Mouse (Mus musculus): ENCODE measurements around the gene Nckipsd.
A peak's percentile ranks its signal among the peaks of the same experiment; 100 is the strongest.

The Nckipsd gene

DNA sequence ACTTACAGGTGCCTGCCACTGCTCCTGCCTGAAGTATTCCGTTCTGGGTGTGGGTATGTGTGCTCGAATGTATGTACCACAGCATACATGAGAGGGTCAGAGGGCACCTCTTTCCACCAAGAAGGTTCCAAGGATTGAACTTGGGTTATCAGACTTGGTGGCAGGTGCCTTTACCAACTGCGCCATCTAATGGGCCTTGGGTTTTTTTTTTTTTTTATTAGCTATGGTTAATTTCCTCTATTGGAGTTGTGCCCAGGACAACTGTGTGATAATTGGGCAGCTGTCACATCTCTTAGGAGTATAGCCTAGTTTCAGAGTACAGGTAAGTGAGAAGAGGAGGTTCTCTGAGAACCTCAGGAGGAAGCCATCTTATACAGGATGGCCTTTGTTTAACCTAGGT, 8.6 kb upstream of the Nckipsd start:
- DNase-seq (ENCODE audit: low read depth): no peak

DNA sequence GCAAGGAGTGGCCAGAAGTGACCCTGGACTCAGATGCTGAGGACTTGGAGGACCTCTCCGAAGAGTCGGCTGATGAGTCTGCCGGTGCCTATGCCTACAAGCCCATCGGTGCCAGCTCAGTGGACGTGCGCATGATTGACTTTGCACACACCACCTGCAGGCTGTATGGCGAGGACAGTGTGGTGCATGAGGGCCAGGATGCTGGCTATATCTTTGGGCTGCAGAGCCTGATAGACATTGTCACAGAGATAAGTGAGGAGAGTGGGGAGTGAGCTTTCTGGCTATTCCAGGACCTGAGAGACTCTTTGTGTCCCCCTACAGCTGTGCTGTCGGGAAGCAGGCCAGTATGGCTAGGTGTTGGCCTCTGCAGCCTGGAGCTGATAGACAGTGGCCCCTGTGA, 2.4 kb upstream of the Nckipsd start:
- DNase-seq (ENCODE audit: low read depth): no peak

DNA sequence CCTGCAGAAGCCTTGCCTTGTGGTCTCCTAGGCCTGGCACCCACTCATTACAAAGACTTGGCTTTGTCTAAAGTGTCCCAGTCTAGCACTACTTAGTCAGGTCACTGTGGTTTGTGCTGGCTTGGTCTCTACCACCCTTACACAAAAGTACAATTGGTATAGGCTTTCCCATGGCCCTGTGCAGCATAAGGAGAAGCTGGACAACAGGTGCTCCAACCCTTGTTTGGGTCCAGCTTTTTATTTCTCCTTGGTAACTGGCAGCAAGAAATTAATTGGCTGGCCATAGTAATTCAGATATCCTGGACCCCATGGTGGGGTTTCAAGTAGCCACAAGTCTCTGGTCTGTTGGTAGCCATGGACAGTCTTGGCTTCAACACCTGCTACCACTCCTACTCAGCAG, 1.8 kb upstream of the Nckipsd start:
- no peak for DNase-seq (ENCODE audit: low read depth)

- DNase-seq (ENCODE audit: low read depth): no peak
Measured at GRCm38 (mm10) chr9:108806831-108807230, 1.3 kb upstream of the Nckipsd start.

DNA sequence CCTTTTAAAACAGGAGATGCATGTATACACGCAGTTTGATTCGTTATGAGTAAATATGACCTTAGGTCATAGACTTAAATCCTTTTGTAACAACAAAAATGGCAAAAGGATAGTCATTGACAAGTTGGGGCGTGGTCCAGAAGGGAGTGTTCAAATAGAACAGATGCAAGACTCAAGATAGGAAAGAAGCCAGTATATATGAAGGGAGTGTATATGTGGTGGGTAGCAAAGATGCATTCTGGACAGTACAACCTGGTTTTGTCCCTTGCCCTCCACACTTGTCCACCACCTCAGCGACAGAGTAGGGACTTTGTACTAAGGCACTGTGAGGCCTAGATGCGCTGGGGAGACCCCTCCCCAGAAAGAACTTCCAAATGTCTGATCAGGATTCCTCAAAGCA, 494 bp upstream of the Nckipsd start:
- DNase-seq (ENCODE audit: low read depth): no peak

DNA sequence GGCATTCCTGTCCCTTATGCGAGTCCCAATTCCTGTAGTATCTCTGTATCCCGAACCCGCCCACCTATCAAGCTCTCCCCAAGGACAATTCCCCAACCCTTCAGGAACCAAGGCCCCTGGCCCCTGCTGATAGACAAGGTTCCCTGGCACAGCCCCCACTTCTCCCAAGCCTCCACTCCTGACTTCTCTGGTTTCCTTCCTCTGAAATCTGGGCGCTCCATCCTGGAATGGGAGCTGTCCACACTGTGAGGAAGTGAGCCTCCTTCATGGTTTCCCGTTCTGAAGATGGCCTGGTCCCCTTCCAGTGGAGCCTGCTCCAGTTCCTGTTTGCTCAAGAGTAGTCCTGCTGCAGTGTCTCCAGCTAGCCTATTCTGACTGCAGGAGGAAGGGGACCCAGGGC, 1.0 kb downstream of the Nckipsd start:
- peak; percentile 29 for DNase-seq (ENCODE audit: low read depth)

GRCm38 (mm10) chr9:108809723-108810122, 1.6 kb downstream of the Nckipsd start:
- DNase-seq (ENCODE audit: low read depth): no peak

DNA sequence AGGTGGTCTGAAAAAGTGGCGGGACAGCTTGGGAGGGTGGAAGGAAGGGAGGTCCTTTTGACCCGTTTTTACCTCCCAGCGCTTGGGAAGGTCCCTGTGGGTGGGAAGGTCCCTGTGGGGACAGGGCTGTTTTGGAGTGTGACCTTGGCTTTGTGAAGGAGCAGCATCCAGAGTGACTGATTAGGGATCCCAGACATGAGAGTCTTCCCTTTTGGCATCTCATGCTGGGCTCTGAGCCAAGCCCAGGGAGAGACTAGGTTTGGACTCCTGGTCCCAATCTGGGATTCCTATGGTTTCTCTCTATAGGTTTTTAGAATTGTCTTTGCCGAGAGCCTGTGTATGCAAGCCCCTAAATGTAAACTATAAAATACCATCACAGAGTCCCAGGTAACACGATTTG, 2.3 kb downstream of the Nckipsd start:
- no peak for DNase-seq (ENCODE audit: low read depth)

- DNase-seq (ENCODE audit: low read depth): no peak
Measured at GRCm38 (mm10) chr9:108815557-108815956, 7.4 kb downstream of the Nckipsd start.

GRCm38 (mm10) chr9:108819495-108819894, 11.3 kb downstream of the Nckipsd start:
- DNase-seq (ENCODE audit: low read depth): peak; percentile 71

- DNase-seq (ENCODE audit: low read depth): no peak
Measured at GRCm38 (mm10) chr9:108820077-108820476, 11.9 kb downstream of the Nckipsd start.

GRCm38 (mm10) chr9:108824144-108824685, 16.0 kb downstream of the Nckipsd start:
- DNase-seq (ENCODE audit: low read depth): no peak

GRCm38 (mm10) chr9:108824755-108825413, 16.7 kb downstream of the Nckipsd start:
- no peak for DNase-seq (ENCODE audit: low read depth)

DNA sequence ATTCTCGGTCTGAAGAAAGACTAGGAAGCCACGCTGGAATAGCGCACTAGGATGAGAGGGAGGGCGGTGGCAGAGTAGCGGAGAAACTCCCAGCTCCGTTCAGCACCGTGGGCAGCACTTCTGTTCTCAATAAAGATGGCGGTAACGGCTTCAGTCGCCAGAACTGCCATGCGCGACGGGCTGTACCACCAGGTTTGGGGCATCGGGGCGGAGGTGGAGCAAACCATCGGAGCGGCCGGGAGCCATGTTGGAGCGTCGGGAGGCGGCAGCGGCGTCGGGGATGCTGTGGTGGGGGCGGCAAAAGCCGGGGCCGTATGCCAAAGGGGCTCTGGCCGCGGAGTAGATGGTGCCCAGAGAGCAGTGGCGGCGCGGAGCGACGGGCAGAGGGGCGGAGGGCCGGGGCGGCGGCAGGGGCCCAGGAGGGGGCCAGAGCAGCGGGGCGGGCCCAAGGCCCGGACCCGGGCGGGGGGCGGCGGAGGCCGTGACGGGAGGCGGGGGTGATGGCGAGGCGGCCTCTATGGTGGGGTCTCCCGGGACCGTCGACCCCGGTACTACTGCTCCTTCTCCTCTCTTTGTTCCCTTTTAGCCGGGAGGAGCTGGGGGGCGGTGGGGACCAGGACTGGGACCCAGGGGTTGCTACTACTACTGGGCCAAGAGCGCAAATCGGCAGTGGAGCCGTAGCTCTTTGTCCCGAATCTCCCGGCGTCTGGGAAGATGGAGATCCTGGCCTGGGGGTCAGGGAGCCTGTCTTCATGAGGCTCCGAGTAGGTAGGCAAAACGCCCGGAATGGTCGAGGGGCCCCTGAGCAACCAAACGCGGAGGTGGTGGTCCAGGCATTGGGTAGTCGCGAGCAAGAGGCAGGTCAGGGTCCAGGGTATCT, 17.9 kb downstream of the Nckipsd start, which contains the start of gene Celsr3:
Celsr3 (plus strand) TSS at position 501 of the 880 bp plus-strand sequence.
- DNase-seq (ENCODE audit: low read depth): peak; percentile 56

DNA sequence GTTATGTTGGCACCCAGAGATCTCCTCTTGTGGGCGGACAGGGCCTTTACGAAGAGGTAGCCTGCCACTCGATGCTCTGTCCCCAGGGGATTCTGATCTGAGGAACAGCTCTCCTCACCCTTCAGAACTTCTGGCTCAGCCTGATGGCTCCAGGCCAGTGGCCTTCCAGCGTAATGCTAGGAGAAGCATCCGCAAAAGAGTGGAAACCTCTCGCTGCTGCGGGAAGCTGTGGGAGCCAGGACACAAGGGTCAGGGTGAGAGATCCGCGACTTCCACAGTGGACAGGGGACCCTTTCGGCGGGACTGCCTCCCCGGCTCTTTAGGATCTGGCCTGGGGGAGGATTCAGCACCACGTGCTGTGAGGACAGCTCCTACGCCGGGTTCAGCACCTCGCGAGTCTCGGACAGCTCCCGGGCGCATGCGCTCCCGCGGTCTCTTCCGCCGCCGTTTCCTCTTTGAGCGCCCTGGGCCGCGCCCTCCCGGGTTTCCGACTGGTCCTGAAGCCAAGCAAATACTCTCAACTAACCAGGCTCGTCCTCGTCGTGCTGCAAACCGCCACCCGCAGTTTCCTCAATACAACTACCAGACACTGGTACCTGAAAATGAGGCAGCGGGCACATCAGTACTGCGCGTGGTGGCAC, 18.7 kb downstream of the Nckipsd start:
- DNase-seq (ENCODE audit: low read depth): peak; percentile 70

- no peak for DNase-seq (ENCODE audit: low read depth)
Measured at GRCm38 (mm10) chr9:108827454-108827853, 19.3 kb downstream of the Nckipsd start.

GRCm38 (mm10) chr9:108827906-108828305, 19.7 kb downstream of the Nckipsd start:
- no peak for DNase-seq (ENCODE audit: low read depth)

- no peak for DNase-seq (ENCODE audit: low read depth)
Measured at GRCm38 (mm10) chr9:108831637-108832036, 23.5 kb downstream of the Nckipsd start.

GRCm38 (mm10) chr9:108832390-108833108, 24.4 kb downstream of the Nckipsd start:
- peak; percentile 76 for DNase-seq (ENCODE audit: low read depth)

GRCm38 (mm10) chr9:108842989-108843388, 34.8 kb downstream of the Nckipsd start:
- no peak for DNase-seq (ENCODE audit: low read depth)

DNA sequence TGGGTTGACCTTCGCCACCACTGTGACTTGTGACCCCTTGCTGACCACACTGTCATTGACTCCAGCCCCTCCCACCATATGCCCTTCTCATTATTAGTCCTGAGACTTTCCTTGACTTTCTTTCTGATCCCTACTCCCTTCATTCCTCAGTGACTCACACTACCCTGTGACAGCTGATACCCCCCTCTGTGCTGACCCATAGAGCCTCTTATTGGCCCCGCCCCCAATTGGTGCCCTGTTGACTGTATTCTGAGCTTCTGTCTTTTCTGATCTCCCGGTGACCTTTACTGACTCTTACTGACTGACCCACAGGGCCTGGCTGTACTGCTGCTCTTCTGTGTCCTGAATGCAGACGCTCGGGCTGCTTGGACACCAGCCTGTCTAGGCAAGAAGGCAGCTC, 37.2 kb downstream of the Nckipsd start:
- peak; percentile 8 for DNase-seq (ENCODE audit: low read depth)

- peak; percentile 21 for DNase-seq (ENCODE audit: low read depth)
Measured at GRCm38 (mm10) chr9:108847374-108847773, 39.2 kb downstream of the Nckipsd start.
